Mouse (Mus musculus): Measurements from ENCODE around the gene Sdr16c6. TPM values are rescaled to one million over a fixed set of nuclear protein-coding genes. Genes with fewer than 3 reads are reported as not detected.

Sdr16c6 gene
- polyA plus RNA-seq (2015; fragmentation: Nextera tagmentation; extraction: Ambion mirVana): not detected in 2 replicates

- Histone ChIP-seq H3K9me3 (no peaks in the 10 kb centered on the region), H3K4me1 (no peaks in the 10 kb centered on the region), H3K27me3 (no peaks in the 10 kb centered on the region), H3K4me3 (no peak within 1 kb of the TSS), H3K4me2 (no peak within 1 kb of the TSS), H3K9ac (no peak within 1 kb of the TSS), H3K36me3 (no peaks in the 10 kb centered on the region), H3K27ac (no peak within 1 kb of the TSS)
- WGBS: 55% methylated on average over 3 of the region's 3 CpGs
- ATAC-seq (ENCODE audit: borderline replicate concordance, extremely low read depth, low FRiP score, low TSS enrichment): no peak
These were observed at the start of gene Sdr16c6 for GRCm38 (mm10) chr4:4077372-4077771. Gene Sdr16c6 (minus strand): TSS chr4:4077522.

GRCm38 (mm10) chr4:4080180-4080579, 2.9 kb upstream of the Sdr16c6 start:
- no peak for ATAC-seq (ENCODE audit: borderline replicate concordance, extremely low read depth, low FRiP score, low TSS enrichment)
- Histone ChIP-seq H3K36me3 (no peaks in the 10 kb centered on the region), H3K4me1 (no peaks in the 10 kb centered on the region), H3K27me3 (no peaks in the 10 kb centered on the region), H3K4me2 (no peak overlapping the region), H3K9me3 (no peaks in the 10 kb centered on the region), H3K9ac (no peak overlapping the region), H3K4me3 (no peak overlapping the region), H3K27ac (no peak overlapping the region)

GRCm38 (mm10) chr4:4079132-4079531, 1.8 kb upstream of the Sdr16c6 start:
- no peak overlapping the region for H3K4me3 ChIP-seq
- H3K9ac ChIP-seq: no peak overlapping the region
- no peaks in the 10 kb centered on the region for H3K4me1 ChIP-seq
- no peaks in the 10 kb centered on the region for H3K27me3 ChIP-seq
- no peak overlapping the region for H3K27ac ChIP-seq
- no peak for ATAC-seq (ENCODE audit: borderline replicate concordance, extremely low read depth, low FRiP score, low TSS enrichment)
- WGBS: 49% methylated on average over 3 of the region's 3 CpGs
- H3K9me3 ChIP-seq: no peaks in the 10 kb centered on the region
- H3K4me2 ChIP-seq: no peak overlapping the region
- H3K36me3 ChIP-seq: no peaks in the 10 kb centered on the region

- H3K9ac ChIP-seq: no peak overlapping the region
- no peaks in the 10 kb centered on the region for H3K27me3 ChIP-seq
- H3K4me1 ChIP-seq: no peaks in the 10 kb centered on the region
- ATAC-seq (ENCODE audit: borderline replicate concordance, extremely low read depth, low FRiP score, low TSS enrichment): no peak
- H3K4me2 ChIP-seq: no peak overlapping the region
- H3K36me3 ChIP-seq: no peaks in the 10 kb centered on the region
- no peak overlapping the region for H3K4me3 ChIP-seq
- H3K9me3 ChIP-seq: no peaks in the 10 kb centered on the region
- H3K27ac ChIP-seq: no peak overlapping the region
- 88% methylated on average over 2 of the region's 2 CpGs for WGBS
These were observed 1.3 kb downstream of the Sdr16c6 start for GRCm38 (mm10) chr4:4076001-4076400.

Other genes with a start within 250 kb of the Sdr16c6 start
- 822 and 828 TPM in 2 replicates for gene Gm11808, start 103.9 kb downstream of the Sdr16c6 start, polyA plus RNA-seq (2015; fragmentation: Nextera tagmentation; extraction: Ambion mirVana)

Measured in lung, embryonic 15.5 days (tissue).